Mouse (Mus musculus) stomach, postnatal 0 days (tissue): Measurements from ENCODE around the gene Fosl1.

Source experiments
- CTCF ChIP-seq: IDR thresholded peaks from 2 replicates; pipeline ENCODE4 v1.5.1; 2016; ENCODE audit warnings: antibody characterized with exemption, low read depth, mild to moderate bottlenecking, moderate library complexity
- EP300 ChIP-seq: optimal IDR thresholded peaks from 2 replicates; pipeline ENCODE3; 2016; ENCODE audit warnings: antibody characterized with exemption

- TF ChIP-seq CTCF (no peak), EP300 (no peak)
Observed at GRCm38 (mm10) chr19:5409068-5409467, 38.3 kb upstream of the Fosl1 start.
